Mouse (Mus musculus): ENCODE measurements at regions not wholly inside any gene's neighbourhood (a gene's known extent, or its start where the extent isn't known, plus 50 kb on each side); places are given as distances from the start of the nearest gene placed in this dataset.
A peak's percentile ranks its signal among the peaks of the same experiment; 100 is the strongest.

- peak; percentile 63 to 76 for DNase-seq
Observed at GRCm38 (mm10) chr13:91370441-91370840, 89.6 kb upstream of the Ssbp2 start.

DNA sequence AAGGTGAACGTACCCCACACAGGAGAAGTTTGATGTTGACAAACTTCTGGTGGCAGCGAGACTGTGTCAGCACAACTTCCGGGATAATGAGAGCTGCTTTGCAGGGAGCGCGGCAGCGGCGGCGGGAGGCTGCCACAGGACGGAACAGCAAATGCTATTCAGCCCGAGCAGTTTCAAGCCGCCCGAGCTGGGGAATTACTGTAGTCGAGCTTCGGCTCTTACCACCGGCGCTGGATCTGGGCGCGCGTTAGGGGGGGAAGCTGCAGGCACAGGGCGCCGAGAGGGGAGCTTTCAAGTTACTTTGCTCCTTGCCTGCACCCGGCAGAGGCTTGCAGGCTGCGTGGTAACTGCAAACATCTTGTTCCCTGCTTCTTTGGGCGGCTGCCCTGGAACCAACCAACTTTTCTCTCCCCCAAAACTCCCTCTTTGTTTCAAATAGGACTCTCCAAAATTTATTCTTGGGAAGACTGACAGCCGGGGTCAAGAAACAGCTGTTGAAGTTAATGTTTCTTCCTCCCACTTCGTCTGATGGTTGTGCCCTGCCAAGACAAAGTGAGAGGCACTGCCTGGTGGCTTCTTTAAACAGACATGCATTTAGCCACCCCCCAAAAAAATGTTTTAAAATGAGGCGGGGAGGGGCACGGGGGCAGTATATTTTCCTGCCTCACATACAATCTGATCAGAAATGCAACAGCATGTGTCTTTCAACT lies 89.0 kb upstream of the Ssbp2 start:
- DNase-seq, result peak; percentile 99

DNA sequence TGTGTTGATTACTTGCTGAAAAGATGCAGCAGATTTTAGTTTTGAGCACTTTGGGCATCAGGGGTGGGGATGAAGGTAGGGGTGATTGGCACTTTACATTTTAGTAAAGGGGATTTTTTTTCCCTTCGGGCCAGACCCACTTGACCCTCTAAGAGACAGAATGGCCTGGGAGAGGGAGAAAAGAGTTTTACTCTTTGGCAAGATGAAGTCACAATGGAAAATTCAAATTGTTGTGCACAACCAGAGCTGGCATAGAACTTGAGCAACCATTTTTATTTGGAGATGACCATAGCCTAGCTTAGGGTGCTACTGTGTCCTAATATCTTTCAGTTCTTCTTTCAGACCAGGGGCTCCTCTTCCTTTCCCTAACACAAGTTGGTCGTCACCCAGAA lies 88.5 kb upstream of the Ssbp2 start:
- no peak for DNase-seq

GRCm38 (mm10) chr13:91372130-91372875 lies 87.8 kb upstream of the Ssbp2 start:
- DNase-seq, result peak; percentile 6 to 12

DNA sequence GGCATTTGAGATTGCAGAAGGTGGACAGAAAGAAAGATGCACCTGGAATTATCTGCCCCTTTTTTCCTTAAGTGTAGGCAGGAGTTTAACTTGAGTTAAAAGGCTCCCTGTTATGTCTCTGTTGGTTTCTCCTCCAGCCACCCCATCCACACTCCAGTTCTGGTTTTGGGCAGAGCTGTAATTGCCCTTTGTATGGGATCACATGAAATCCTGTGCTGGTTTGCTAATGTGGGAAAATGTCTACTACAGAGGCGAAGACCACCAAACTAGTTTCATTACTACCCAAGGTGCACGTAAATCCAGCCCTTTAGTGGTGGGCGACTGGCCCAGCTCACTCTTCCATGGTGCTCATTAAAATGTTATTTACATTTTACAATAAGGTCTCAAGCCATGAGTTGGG lies 85.9 kb upstream of the Ssbp2 start:
- DNase-seq, result peak; percentile 83 to 88

- no peak for DNase-seq
Observed at GRCm38 (mm10) chr13:91376556-91376955, 83.5 kb upstream of the Ssbp2 start.

GRCm38 (mm10) chr13:91377428-91377827 lies 82.7 kb upstream of the Ssbp2 start:
- DNase-seq, result no peak

DNA sequence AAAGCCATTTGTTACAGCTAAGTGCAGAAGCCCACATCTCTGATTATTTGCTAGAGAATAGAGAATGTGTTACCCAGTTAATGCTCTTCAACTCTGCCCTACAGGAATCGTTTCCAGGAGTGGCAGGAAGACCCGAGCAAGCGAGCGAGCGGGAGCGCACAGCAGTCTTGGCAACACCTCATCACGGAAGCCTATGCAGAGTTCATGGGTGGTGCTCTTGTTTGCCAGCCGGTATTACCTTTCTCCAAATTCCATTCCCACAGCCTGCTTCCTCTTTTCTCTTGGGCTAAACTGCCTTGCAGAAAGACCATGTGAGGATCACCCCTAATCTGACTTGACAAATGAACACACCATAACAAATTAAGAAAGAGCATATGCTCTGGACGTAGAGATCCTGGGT lies 82.1 kb upstream of the Ssbp2 start:
- no peak for DNase-seq

DNA sequence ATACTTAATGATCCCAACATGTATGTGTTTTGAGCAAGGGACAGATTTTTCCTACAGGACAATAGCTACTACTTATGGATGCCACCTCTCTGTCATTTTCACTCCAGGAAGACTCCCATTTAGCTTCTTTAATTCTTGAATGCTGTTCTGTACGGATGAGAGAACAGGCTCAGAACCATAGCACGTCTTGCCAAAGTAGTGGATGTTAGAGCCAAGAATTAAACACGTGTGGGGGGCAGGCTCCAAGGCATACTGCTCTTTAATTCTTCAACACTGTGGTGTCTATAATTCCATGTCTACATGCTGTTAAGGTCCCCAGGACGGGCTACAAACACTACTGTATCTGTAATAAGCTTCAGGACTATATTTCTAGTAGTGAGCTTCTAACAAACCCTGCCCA lies 74.7 kb upstream of the Ssbp2 start:
- DNase-seq, result no peak

GRCm38 (mm10) chr13:91387913-91388312 lies 72.2 kb upstream of the Ssbp2 start:
- DNase-seq, result peak; percentile 8 to 32

DNA sequence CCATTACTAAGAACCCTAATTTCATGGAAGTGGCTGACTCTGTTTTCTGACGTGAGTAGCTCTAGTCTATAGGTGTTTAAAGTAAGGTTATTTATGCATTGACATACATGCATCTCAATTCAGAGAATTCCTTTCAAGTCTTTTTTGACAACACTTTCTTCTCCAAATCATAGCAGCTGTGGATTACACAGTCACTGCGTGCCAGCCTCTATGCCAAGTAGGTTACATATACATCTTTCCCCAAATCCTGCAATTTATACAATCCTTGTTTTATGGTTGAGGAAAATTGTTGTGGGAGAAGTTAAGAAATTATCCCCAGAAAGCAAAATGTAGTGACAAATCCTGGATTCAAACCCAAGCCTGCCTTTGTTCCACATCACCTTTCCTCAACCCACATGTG lies 56.5 kb upstream of the Ssbp2 start:
- DNase-seq, result no peak

- DNase-seq, result no peak
Observed at GRCm38 (mm10) chr13:91405027-91405426, 55.1 kb upstream of the Ssbp2 start.

DNA sequence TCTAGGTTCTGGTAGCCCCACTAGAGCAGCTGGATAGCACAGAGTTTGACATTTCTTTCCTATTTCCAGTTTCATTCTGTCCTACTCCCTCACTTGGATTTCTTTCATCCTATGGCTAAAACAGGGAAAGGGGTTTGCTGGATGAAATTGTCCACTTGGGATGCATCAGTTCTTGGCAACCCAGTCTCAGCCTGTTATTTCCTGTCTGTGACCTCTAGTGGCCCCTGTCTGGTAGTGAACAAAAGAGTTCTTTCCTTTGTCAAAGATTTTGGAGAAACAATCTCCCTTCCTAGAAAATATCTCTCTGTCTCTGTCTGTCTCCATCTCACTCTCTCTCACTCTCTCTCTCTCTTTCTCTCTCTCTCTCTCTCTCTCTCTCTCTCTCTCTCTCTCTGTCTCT lies 50.0 kb upstream of the Ssbp2 start:
- DNase-seq, result no peak

Data from kidney, postnatal 4 days (tissue).